Mouse (Mus musculus): ENCODE results near the gene Ormdl1.
"Not testable (repeated sequence)": the region's sequence is repeated elsewhere in the genome, so short reads cannot be mapped to it uniquely, and the experiment has no call there.

Gene Ormdl1

GRCm38 (mm10) chr1:53296581-53297383 lies at the start of gene Ormdl1, which contains the start of the genes Pms1 and Gm28778:
Ormdl1 (plus strand) TSS chr1:53297095.
Pms1 (minus strand) TSS chr1:53297018.
Gm28778 (plus strand) TSS chr1:53297111.
- DNase-seq (ENCODE audit: low spot score), result peak; percentile 92

- DNase-seq (ENCODE audit: low spot score), result not testable (repeated sequence)
Observed at GRCm38 (mm10) chr1:53264958-53265612, 31.8 kb upstream of the Ormdl1 start.

- DNase-seq (ENCODE audit: low spot score), result no peak
Observed at GRCm38 (mm10) chr1:53269901-53270300, 27.0 kb upstream of the Ormdl1 start.

- no peak for DNase-seq (ENCODE audit: low spot score)
Observed at GRCm38 (mm10) chr1:53272646-53273045, 24.2 kb upstream of the Ormdl1 start.

GRCm38 (mm10) chr1:53291197-53291596 lies 5.7 kb upstream of the Ormdl1 start:
- no peak for DNase-seq (ENCODE audit: low spot score)

- no peak for DNase-seq (ENCODE audit: low spot score)
Observed at GRCm38 (mm10) chr1:53300506-53300905, 3.6 kb downstream of the Ormdl1 start.

GRCm38 (mm10) chr1:53312989-53313967 lies 16.4 kb downstream of the Ormdl1 start, which contains the start of gene Osgepl1:
Osgepl1 (plus strand) TSS chr1:53313624.
- DNase-seq (ENCODE audit: low spot score), result peak; percentile 84

- DNase-seq (ENCODE audit: low spot score), result no peak
Observed at GRCm38 (mm10) chr1:53321662-53322344, 24.9 kb downstream of the Ormdl1 start.

- no peak for DNase-seq (ENCODE audit: low spot score)
Observed at GRCm38 (mm10) chr1:53323254-53323653, 26.4 kb downstream of the Ormdl1 start.

- no peak for DNase-seq (ENCODE audit: low spot score)
Observed at GRCm38 (mm10) chr1:53324277-53324676, 27.4 kb downstream of the Ormdl1 start.

GRCm38 (mm10) chr1:53324827-53325494 lies 28.1 kb downstream of the Ormdl1 start:
- DNase-seq (ENCODE audit: low spot score), result no peak

- DNase-seq (ENCODE audit: low spot score), result not testable (repeated sequence)
Observed at GRCm38 (mm10) chr1:53333527-53333926, 36.6 kb downstream of the Ormdl1 start.

GRCm38 (mm10) chr1:53335465-53335864 lies 38.6 kb downstream of the Ormdl1 start:
- DNase-seq (ENCODE audit: low spot score), result no peak

- DNase-seq (ENCODE audit: low spot score), result not testable (repeated sequence)
Observed at GRCm38 (mm10) chr1:53337403-53337802, 40.5 kb downstream of the Ormdl1 start.

- no peak for DNase-seq (ENCODE audit: low spot score)
Observed at GRCm38 (mm10) chr1:53341071-53341470, 44.2 kb downstream of the Ormdl1 start.

GRCm38 (mm10) chr1:53352327-53353261 lies 55.7 kb downstream of the Ormdl1 start, which contains the start of the genes Asdurf, Gm28551 and Asnsd1:
Asdurf (minus strand) TSS chr1:53352619.
Gm28551 (minus strand) TSS chr1:53352667.
Asnsd1 (minus strand) TSS chr1:53352752.
- peak; percentile 93 for DNase-seq (ENCODE audit: low spot score)

GRCm38 (mm10) chr1:53358988-53359387 lies 62.1 kb downstream of the Ormdl1 start:
- DNase-seq (ENCODE audit: low spot score), result no peak

All from yolk sac, embryonic 10.5 days (tissue).